Mouse (Mus musculus) left cerebral cortex, postnatal 25 days (tissue): Measurements from ENCODE around the gene Specc1l. TPM values are rescaled to one million over a fixed set of nuclear protein-coding genes. Genes with fewer than 3 reads are reported as not detected.

Source experiments
- DNase-seq, 2 experiments: peaks; one replicate each; pipeline ENCODE4 v3.0.0; 2022; ENCODE audit warnings: low spot score in 2 of 2, mixed read lengths in 1 of 2
- intact Hi-C: fragments of 180-260 bp; cut with DNase I; formaldehyde crosslinking; loops from one replicate; pipeline ENCODE4 v1.15.1; 2025
- total RNA-seq, 2 experiments: library from RNA; stranded (reverse); gene quantifications; 2 replicates each; pipeline ENCODE4 v1.2.3; 2021

Gene Specc1l
- total RNA-seq, 2 experiments from 2014 or later: 38.9 to 41.4 TPM

GRCm38 (mm10) chr10:75303324-75304048 lies 91.6 kb downstream of the Specc1l start:
- intact Hi-C loops: no loop called here
- DNase-seq: peak; percentile 69 to 93

GRCm38 (mm10) chr10:75304049-75304405 lies 92.2 kb downstream of the Specc1l start:
- intact Hi-C loops: no loop called here
- DNase-seq: no peak

- intact Hi-C loops: no loop called here
- DNase-seq: peak in 1 of 2 experiments; percentile 28
These were observed 92.5 kb downstream of the Specc1l start for GRCm38 (mm10) chr10:75304413-75304812.

GRCm38 (mm10) chr10:75307130-75307529 lies 95.3 kb downstream of the Specc1l start:
- no peak for DNase-seq
- intact Hi-C loops: no loop called here

- no peak for DNase-seq
These were observed 100.5 kb downstream of the Specc1l start for GRCm38 (mm10) chr10:75312361-75312760.

GRCm38 (mm10) chr10:75314190-75314980 lies 102.5 kb downstream of the Specc1l start:
- intact Hi-C loops: no loop called here
- no peak for DNase-seq

More at GRCm38 (mm10) chr10:75312361-75312760, 100.5 kb downstream of the Specc1l start:
- intact Hi-C loops: no loop called here

GRCm38 (mm10) chr10:75315756-75316155 lies 103.9 kb downstream of the Specc1l start:
- intact Hi-C loops: loop anchor here (2.0 kb wide), 2 partner anchors 121 to 171 kb away; no protein-coding TSS in a partner anchor
- peak in 1 of 2 experiments; percentile 14 for DNase-seq

- peak in 1 of 2 experiments; percentile 15 for DNase-seq
- intact Hi-C loops: loop anchor here (2.0 kb wide), 2 partner anchors 120 to 170 kb away; no protein-coding TSS in a partner anchor
These were observed 104.6 kb downstream of the Specc1l start for GRCm38 (mm10) chr10:75316472-75316871.

GRCm38 (mm10) chr10:75316872-75316907 lies 104.8 kb downstream of the Specc1l start, which contains the start of gene Adora2a:
Adora2a (plus strand) TSS chr10:75316877.
- no peak for DNase-seq

GRCm38 (mm10) chr10:75316908-75317761 lies 105.3 kb downstream of the Specc1l start:
- intact Hi-C loops: loop anchor here (2.0 kb wide), 2 partner anchors 120 to 170 kb away; no protein-coding TSS in a partner anchor
- peak in 1 of 2 experiments; percentile 28 for DNase-seq

More at GRCm38 (mm10) chr10:75316872-75316907, 104.8 kb downstream of the Specc1l start, which contains the start of gene Adora2a:
- intact Hi-C loops: loop anchor here (2.0 kb wide), 2 partner anchors 120 to 170 kb away; no protein-coding TSS in a partner anchor

- no peak for DNase-seq
- intact Hi-C loops: no loop called here
These were observed 106.3 kb downstream of the Specc1l start for GRCm38 (mm10) chr10:75318206-75318605.

- DNase-seq: no peak
- intact Hi-C loops: no loop called here
These were observed 108.4 kb downstream of the Specc1l start for GRCm38 (mm10) chr10:75320321-75320720.

- no peak for DNase-seq
- intact Hi-C loops: no loop called here
These were observed 111.1 kb downstream of the Specc1l start for GRCm38 (mm10) chr10:75322966-75323365.

- intact Hi-C loops: no loop called here
- DNase-seq: no peak
These were observed 112.1 kb downstream of the Specc1l start for GRCm38 (mm10) chr10:75323986-75324385.

GRCm38 (mm10) chr10:75324391-75324790 lies 112.5 kb downstream of the Specc1l start:
- no peak for DNase-seq
- intact Hi-C loops: no loop called here

GRCm38 (mm10) chr10:75325821-75326220 lies 113.9 kb downstream of the Specc1l start:
- intact Hi-C loops: no loop called here
- no peak for DNase-seq

- intact Hi-C loops: no loop called here
These were observed 114.7 kb downstream of the Specc1l start for GRCm38 (mm10) chr10:75326553-75326952.

GRCm38 (mm10) chr10:75327081-75327480 lies 115.2 kb downstream of the Specc1l start:
- intact Hi-C loops: no loop called here
- DNase-seq: no peak

More at GRCm38 (mm10) chr10:75326553-75326952, 114.7 kb downstream of the Specc1l start:
- no peak for DNase-seq

- no peak for DNase-seq
- intact Hi-C loops: no loop called here
These were observed 116.4 kb downstream of the Specc1l start for GRCm38 (mm10) chr10:75328201-75328704.

GRCm38 (mm10) chr10:75332268-75332667 lies 120.4 kb downstream of the Specc1l start:
- no peak for DNase-seq
- intact Hi-C loops: no loop called here
